Mouse (Mus musculus) embryonic facial prominence, embryonic 12.5 days (tissue): ENCODE data around the gene Rfc2. TPM values are rescaled to one million over a fixed set of nuclear protein-coding genes. Genes with fewer than 3 reads are reported as not detected.

Source experiments
- ATAC-seq: fragments of 200-750 bp; cut with Nextera tagmentation; 2 replicates; pipeline ENCODE4 v1.8.0; 2017; ENCODE audit not compliant: insufficient number of reproducible peaks, insufficient read depth, low FRiP score, low TSS enrichment
- H3K27ac ChIP-seq: fragments of 300-500 bp; sonication (generic); 2 replicates; pipeline ENCODE4 v1.5.1; 2016; ENCODE audit warnings: mild to moderate bottlenecking
- H3K27me3 ChIP-seq: fragments of 300-500 bp; sonication (generic); 2 replicates; pipeline ENCODE4 v1.6.1; 2016; ENCODE audit warnings: mild to moderate bottlenecking, moderate library complexity
- H3K36me3 ChIP-seq: fragments of 300-500 bp; sonication (generic); 2 replicates; pipeline ENCODE4 v1.6.1; 2016; ENCODE audit warnings: mild to moderate bottlenecking
- H3K4me1 ChIP-seq: fragments of 300-500 bp; sonication (generic); 2 replicates; pipeline ENCODE4 v1.6.1; 2016
- H3K4me2 ChIP-seq: fragments of 300-500 bp; sonication (generic); replicated peaks from 2 replicates; pipeline ENCODE4 v1.6.1; 2016; ENCODE audit warnings: mild to moderate bottlenecking, moderate library complexity
- H3K4me3 ChIP-seq: fragments of 300-500 bp; sonication (generic); 2 replicates; pipeline ENCODE4 v1.5.1; 2016; ENCODE audit warnings: mild to moderate bottlenecking
- H3K9ac ChIP-seq: fragments of 300-500 bp; sonication (generic); 2 replicates; pipeline ENCODE4 v1.6.1; 2016; ENCODE audit warnings: mild to moderate bottlenecking, moderate library complexity
- H3K9me3 ChIP-seq: fragments of 300-500 bp; sonication (generic); 2 replicates; pipeline ENCODE4 v1.6.1; 2016; ENCODE audit warnings: mild to moderate bottlenecking, moderate library complexity
- WGBS: fragments of 180-500 bp; shearing (Covaris S2); methylation state at CpG from one replicate; pipeline ENCODE4 v1.1.7; 2016; 5-methylcytosine and 5-hydroxymethylcytosine counted together
- polyA plus RNA-seq: library from polyadenylated mRNA; unstranded; fragments of >200 nt; fragmentation: Nextera tagmentation; extraction: Ambion mirVana; gene quantifications from 2 replicates; pipeline ENCODE4 v1.2.1, GENCODE M21; 2016

Rfc2 gene
- polyA plus RNA-seq, 1 experiment from 2014 or later: 307 TPM

DNA sequence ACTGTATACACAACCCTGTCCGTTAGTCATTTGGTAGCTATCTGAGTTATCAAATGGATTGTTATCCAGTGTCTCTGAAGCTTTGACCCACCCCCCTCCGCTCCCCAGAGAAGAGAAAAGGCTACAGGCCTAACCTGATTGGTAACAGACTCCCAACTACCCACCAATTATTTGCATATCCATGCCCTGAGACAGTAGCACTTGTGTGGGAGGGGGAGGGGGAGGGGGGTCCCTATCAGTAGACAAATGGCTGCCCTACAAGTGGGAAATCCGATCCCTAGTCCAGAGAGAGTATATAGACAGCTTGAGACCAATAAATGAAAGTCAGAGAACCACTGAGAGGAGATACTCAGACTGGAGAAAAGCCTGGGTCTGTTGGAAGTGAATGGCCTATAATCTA is 13.1 kb upstream of the Rfc2 start:
- Histone ChIP-seq H3K9me3 (no peaks in the 10 kb centered on the region), H3K27me3 (no peaks in the 10 kb centered on the region), H3K4me2 (no peak overlapping the region), H3K27ac (no peak overlapping the region), H3K4me1 (peaks cover 17% of the 10 kb centered on the region), H3K36me3 (no peaks in the 10 kb centered on the region), H3K4me3 (no peak overlapping the region), H3K9ac (no peak overlapping the region)
- 69% methylated on average over 3 of the region's 3 CpGs for WGBS
- ATAC-seq: no peak

DNA sequence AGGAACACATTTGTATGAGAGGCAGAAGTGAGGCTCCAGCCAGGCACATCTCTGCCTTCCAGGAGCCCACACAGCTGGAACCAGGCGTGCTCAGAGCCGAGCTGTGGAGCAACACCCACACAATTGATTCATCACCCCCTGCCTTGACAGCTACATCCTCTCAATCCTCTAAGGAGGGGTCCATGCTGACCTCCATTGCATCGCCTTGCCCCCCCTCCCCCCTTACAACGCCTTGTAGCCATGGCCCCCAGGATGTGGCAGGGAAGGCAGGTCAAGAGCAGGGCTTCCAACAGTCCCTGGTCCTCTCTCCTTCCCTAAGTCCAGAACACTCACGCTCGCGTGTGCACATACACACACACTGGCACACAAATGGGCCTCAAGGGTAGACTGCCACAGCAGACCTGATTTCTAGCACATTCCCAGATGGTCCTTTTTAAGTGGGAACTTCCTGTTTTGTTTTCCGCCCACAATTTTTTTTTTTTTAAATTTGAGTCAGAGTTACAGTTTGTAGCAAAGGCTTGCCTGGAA is 12.1 kb upstream of the Rfc2 start:
- no peaks in the 10 kb centered on the region for H3K36me3 ChIP-seq
- H3K4me2 ChIP-seq: no peak overlapping the region
- H3K4me1 ChIP-seq: peaks cover 19% of the 10 kb centered on the region
- no peak overlapping the region for H3K4me3 ChIP-seq
- no peaks in the 10 kb centered on the region for H3K9me3 ChIP-seq
- ATAC-seq: no peak
- H3K9ac ChIP-seq: no peak overlapping the region
- WGBS: 35% methylated on average over 8 of the region's 8 CpGs
- H3K27me3 ChIP-seq: no peaks in the 10 kb centered on the region
- peak overlapping the region; percentile 65 for H3K27ac ChIP-seq

DNA sequence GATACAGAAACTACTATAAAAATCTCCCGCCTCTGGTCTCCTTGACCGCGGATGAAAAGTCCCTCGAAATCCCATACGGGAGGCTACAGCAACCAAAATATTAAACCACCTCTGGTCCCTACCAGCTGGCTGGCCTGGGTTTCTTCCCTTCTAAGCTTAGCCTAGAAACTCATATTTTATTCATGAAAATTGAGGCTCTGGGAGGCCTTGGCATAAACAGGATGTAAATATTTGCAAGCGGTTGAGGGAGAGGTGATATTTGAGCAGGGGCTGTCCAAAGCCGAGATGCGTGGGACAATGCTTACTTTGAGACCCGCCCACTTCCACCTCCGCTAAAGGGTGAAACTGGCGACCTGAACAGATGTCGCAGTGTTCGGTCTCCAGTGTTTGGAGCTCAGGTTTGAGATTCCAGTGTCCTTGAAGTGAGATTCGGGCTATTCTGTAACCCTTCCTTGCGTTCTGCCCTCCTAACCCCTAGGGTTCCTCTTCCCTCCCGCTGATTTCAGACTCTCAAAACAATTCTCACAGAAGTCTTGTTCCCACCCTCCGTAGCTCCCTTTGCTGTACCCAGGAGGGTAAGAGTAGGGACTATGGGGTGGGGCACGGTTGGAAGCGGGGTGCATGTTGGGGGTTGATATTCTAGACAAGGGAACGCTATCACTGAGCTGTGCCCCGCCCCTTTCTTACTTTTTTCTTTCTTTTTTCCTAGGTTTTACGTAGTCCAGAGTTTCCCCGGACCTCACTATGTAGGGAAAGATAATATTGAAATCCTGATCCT is 9.2 kb upstream of the Rfc2 start:
- ATAC-seq: 0 out of 2 replicates have a peak, but pooled peaks have one; percentile 53

DNA sequence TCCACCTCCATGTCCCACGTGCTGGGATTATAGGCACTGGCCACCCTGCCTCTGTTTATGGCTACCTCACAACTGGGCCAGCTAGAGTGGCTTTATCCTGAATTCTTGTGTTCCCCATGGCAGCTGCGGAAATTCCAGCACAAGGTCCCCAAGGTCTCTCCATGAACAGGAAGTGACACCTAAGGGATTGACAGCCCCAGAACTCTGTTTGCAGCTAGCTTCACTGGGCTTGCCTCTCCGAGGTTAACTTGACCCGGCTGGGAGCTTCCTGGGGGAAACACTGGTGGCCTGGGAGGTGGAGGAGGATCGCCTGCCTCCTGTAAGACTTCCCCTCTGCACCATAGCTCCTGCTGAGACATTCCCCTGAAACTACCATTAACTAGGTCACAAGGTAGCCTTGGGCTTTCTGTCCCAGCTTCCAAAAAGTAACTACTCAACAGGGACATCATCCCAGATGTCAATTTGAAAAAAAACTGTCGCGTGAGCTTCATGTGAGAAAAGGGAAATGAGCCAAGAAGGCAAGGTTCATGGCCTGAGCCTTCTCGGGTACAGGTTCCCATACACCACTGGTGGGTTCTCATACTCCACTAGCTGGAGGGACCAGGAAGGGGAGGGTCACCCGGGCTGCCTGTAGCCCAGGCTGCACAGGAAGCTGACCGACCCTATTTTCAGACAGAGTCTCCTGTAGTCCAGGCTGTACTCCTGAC is 8.5 kb upstream of the Rfc2 start:
- WGBS: 39% methylated on average over 10 of the region's 10 CpGs
- Histone ChIP-seq H3K36me3 (no peaks in the 10 kb centered on the region), H3K4me1 (peaks cover 25% of the 10 kb centered on the region), H3K9me3 (no peaks in the 10 kb centered on the region), H3K9ac (peak overlapping the region; percentile 40), H3K27ac (peak overlapping the region; percentile 69), H3K4me3 (peak overlapping the region; percentile 43), H3K27me3 (no peaks in the 10 kb centered on the region), H3K4me2 (peak overlapping the region; percentile 65)
- ATAC-seq: no peak; the same call in 1 of the 2 replicates

More for the DNA sequence above, 9.2 kb upstream of the Rfc2 start:
- peaks cover 25% of the 10 kb centered on the region for H3K4me1 ChIP-seq
- H3K36me3 ChIP-seq: no peaks in the 10 kb centered on the region
- WGBS: 1% methylated on average over 23 of the region's 23 CpGs
- H3K9me3 ChIP-seq: no peaks in the 10 kb centered on the region
- H3K27me3 ChIP-seq: no peaks in the 10 kb centered on the region
- H3K9ac ChIP-seq: peak overlapping the region; percentile 40
- H3K27ac ChIP-seq: peak overlapping the region; percentile 69
- peak overlapping the region; percentile 65 for H3K4me2 ChIP-seq
- H3K4me3 ChIP-seq: peak overlapping the region; percentile 43

DNA sequence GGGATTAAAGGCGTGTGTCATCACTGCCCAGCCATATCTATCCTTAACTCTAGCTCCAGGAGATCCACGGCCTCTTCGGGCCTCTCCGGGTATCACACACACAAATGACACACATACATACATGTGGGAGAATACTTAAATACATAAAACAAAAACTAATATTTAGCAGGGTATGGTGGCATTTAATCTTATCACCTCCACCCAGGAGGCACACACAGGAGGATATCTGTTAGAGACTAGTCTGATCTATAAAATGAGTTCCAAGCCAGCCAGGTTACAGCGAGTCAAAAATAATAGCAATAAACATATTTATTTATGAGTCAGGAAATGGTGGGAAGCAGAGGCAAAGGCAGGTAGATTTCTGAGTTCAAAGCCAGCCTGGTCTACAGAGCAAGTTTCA is 5.3 kb upstream of the Rfc2 start:
- Histone ChIP-seq H3K4me2 (no peak overlapping the region), H3K4me3 (no peak overlapping the region), H3K27ac (no peak overlapping the region), H3K4me1 (peaks cover 17% of the 10 kb centered on the region), H3K9me3 (no peaks in the 10 kb centered on the region), H3K9ac (no peak overlapping the region), H3K27me3 (no peaks in the 10 kb centered on the region), H3K36me3 (no peaks in the 10 kb centered on the region)
- ATAC-seq: no peak
- 95% methylated on average over 5 of the region's 5 CpGs for WGBS

DNA sequence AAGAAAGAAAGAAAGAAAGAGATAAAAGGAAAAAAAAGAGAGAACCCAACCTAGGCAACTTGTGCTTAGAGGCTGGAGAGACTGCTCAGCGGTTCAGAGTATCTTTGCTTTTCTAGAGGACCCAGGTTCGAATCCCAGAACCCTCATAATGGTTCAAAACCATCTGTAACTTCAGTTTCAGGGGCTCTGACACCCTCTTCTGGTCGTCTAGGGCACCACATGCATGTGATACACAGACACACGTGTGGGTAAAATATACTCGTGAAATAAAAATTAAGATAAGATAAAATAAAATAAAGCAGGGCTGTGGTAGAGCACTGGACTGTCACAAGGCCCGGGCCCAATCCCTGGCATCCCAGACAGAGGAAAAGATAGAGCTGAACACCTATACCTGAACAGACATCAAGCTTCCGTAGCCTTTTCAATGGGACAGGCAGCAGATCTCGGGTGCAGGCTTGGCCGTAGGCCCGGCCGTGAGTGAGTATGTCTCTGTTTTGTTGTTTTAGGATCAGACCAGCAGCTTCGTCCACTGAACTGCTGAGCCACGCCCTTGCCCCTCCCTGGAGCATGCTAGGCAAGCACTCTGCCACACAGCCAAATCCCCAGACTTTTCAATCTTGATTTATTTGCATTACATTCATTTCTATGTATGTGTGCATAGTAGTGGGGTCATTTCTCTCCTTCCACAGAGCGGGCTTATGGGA is 4.5 kb upstream of the Rfc2 start:
- H3K4me2 ChIP-seq: no peak overlapping the region
- H3K9me3 ChIP-seq: no peaks in the 10 kb centered on the region
- peaks cover 17% of the 10 kb centered on the region for H3K4me1 ChIP-seq
- H3K27me3 ChIP-seq: no peaks in the 10 kb centered on the region
- H3K4me3 ChIP-seq: no peak overlapping the region
- H3K27ac ChIP-seq: no peak overlapping the region
- H3K9ac ChIP-seq: no peak overlapping the region
- whole genome bisulfite sequencing: 77% methylated on average over 14 of the region's 14 CpGs
- no peaks in the 10 kb centered on the region for H3K36me3 ChIP-seq
- no peak for ATAC-seq

DNA sequence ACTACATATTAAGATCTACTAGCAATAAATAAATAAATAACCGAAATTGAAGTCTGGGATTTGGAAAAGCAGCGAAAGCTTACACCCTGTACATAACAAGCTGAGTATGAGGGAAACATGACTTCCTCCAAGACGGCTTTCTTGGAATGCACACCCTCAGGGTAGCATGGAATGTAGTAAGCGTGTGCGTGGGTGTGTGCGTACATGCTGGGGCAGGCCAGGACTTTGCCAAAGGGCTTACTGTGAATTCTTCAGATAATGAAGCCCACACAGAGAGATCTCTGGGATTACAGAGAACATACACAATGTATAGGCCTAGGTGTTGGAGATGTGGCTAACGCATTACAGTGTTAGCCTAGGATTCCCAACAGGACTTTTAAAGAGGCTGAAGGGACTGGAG is 3.6 kb upstream of the Rfc2 start:
- no peak overlapping the region for H3K9ac ChIP-seq
- no peaks in the 10 kb centered on the region for H3K9me3 ChIP-seq
- H3K4me1 ChIP-seq: peaks cover 13% of the 10 kb centered on the region
- H3K36me3 ChIP-seq: no peaks in the 10 kb centered on the region
- WGBS: 81% methylated on average over 7 of the region's 7 CpGs
- no peak for ATAC-seq
- no peak overlapping the region for H3K4me3 ChIP-seq
- no peak overlapping the region for H3K4me2 ChIP-seq
- H3K27me3 ChIP-seq: no peaks in the 10 kb centered on the region
- no peak overlapping the region for H3K27ac ChIP-seq

DNA sequence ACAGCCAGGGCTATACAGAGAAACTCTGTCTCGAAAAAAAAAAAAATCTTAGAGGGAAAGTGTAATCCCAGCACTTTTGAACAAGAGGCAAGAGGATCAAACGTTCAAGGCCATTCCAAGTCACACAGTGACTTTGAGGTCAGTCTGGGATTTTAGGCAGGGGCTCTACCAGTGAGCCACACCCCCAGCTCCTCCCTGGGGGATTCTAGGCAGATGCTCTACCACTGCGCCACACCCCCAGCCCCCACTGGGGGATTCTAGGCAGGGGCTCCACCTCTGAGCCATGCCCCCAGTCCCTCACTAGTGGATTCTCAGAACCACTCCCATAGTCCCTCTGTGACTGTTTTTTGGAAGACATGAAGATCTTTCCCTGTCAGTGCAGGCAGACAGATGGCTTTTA is 2.0 kb upstream of the Rfc2 start:
- 61% methylated on average over 3 of the region's 3 CpGs for WGBS
- no peak overlapping the region for H3K9ac ChIP-seq
- ATAC-seq: no peak
- no peak overlapping the region for H3K4me3 ChIP-seq
- no peaks in the 10 kb centered on the region for H3K27me3 ChIP-seq
- H3K4me2 ChIP-seq: no peak overlapping the region
- H3K4me1 ChIP-seq: peaks cover 17% of the 10 kb centered on the region
- H3K36me3 ChIP-seq: no peaks in the 10 kb centered on the region
- H3K9me3 ChIP-seq: no peaks in the 10 kb centered on the region
- H3K27ac ChIP-seq: no peak overlapping the region

DNA sequence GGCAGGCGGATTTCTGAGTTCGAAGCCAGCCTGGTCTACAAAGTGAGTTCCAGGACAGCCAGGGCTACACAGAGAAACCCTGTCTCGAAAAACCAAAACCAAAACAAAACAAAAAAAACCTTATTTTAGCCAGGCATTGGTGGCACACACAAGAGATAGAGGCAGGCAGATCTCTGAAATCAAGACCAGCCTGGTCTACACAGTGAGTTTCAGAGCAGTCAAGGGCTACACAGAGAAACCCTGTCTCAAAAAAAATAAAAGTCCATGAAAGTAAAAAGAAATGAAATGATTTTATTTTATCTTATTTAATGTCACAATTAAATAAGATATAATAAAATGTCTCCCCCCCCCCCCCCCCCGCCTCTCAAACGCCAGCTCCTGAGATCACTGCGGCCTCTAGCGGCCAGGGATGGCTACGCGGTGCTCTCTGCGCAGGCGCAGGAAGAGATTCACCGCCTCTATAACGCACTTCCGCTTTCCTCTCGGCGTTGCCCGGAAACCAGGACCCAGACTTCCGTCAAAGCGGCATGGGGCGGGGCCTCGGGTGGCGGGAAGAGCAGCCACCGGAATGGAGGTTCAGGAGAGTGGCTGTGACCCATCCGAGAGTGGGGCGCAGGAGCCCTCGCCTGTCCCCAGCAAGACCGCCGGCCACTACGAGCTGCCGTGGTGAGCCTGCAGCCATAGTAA is 1.2 kb downstream of the Rfc2 start:
- WGBS: 7% methylated on average over 28 of the region's 30 CpGs
- H3K36me3 ChIP-seq: peaks cover 8% of the 10 kb centered on the region

DNA sequence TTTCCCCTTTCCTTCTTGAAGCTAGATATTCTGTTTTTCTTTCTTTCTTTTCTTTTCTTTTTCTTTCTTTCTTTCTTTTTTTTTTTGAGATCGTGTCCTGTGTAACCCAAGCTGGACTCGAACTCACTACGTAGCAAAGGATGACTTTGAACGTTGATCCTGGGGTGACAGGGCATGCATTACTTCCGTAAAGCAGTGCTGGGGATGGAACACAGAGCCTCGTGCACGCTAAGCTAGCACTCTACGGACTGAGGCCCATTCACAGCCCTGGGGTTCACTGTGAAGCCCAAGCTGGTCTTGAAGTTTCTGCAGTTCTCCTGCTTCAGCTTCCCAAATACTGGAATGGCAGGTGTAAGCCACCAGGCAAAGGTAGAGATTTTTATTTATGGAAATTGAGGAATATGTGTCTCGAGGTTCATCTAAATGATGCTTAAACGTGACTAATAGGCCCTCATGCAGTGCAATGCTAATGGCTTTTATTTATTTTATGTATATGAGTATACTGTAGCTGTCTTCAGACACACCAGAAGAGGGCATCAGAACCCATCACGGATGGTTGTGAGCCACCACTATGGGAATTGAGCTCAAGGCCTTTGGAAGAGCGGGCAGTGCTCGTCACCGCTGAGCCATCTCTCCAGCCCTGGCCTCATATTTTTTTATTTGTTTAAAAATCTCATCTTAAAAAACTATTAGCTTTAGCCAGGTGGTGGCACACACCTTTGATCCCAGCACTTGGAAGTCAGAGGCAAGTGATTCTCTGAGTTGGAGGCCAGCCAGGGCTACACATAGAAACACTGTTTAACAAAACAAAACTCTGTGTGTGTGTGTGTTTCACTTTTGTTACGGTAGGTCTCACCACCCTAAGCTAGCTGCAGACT is 2.1 kb downstream of the Rfc2 start:
- no peak for ATAC-seq
- H3K4me2 ChIP-seq: peak overlapping the region; percentile 90
- no peak overlapping the region for H3K27ac ChIP-seq
- H3K4me1 ChIP-seq: peaks cover 13% of the 10 kb centered on the region
- peak overlapping the region; percentile 84 for H3K9ac ChIP-seq
- no peaks in the 10 kb centered on the region for H3K9me3 ChIP-seq
- H3K27me3 ChIP-seq: no peaks in the 10 kb centered on the region
- H3K4me3 ChIP-seq: peak overlapping the region; percentile 92
- peaks cover 10% of the 10 kb centered on the region for H3K36me3 ChIP-seq
- WGBS: 32% methylated on average over 15 of the region's 15 CpGs

More for the DNA sequence above, 1.2 kb downstream of the Rfc2 start:
- no peaks in the 10 kb centered on the region for H3K27me3 ChIP-seq
- H3K9ac ChIP-seq: peak overlapping the region; percentile 84
- H3K4me3 ChIP-seq: peak overlapping the region; percentile 92
- peaks cover 13% of the 10 kb centered on the region for H3K4me1 ChIP-seq
- H3K4me2 ChIP-seq: peak overlapping the region; percentile 90
- H3K9me3 ChIP-seq: no peaks in the 10 kb centered on the region
- ATAC-seq: peak; percentile 92
- no peak overlapping the region for H3K27ac ChIP-seq
